Comparison of ENCODE assay signal across 7 mouse cellular contexts in the genomic region with DNA sequence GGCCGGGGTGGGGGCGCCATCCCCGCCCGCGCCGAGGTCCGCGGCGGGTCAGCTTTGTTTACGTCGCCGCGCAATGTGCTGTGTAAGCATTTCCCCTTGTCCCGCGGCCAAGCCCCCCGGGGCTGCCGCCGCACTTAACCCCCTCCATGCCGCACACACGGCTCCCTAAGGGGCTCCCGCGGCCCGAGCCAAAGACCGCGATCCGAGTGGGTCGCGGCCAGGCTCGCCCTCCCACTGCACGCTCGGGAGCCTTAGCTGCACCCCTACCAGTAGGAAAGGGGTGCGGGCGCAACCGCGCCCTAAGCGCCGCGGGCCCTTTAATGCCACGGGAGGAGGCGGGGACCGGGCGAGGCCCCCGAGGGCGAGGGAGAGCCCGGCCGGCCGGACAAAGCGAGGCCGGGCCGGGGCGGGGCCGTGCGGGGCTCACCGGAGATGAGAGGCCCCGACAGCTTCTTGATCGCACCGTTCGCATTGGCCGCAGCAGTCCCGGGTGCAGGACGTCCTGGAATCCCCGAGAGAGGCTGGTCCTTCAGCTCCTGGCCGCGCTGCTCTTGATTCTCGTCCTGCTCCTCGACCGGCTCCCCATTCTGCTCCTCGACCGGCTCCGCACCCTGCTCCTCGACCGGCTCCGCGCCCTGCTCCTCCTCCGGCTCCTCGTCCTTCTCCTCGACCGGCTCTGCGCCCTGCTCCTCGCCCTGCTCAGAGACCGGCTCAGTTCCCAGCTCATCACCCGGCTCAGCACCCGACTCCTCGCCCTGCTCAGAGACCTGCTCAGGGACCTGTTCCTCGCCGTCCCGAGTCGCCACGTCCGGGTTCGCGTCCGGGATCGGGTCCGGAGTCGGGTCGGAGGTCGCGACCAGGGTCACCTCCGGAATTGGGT. TPM values are rescaled to one million over a fixed set of nuclear protein-coding genes. Genes with fewer than 3 reads are reported as not detected.
A peak's percentile ranks its signal among the peaks of the same experiment; 100 is the strongest.
DNase-seq lines count a peak whose midpoint lies in the region; ATAC-seq and TF ChIP-seq lines count a peak whose summit lies in the region.

No protein-coding gene starts in this region.

- ATAC-seq in hindbrain, postnatal 0 days = peak; percentile 12; the same call in 1 of the 2 replicates
- ATAC-seq in lung, postnatal 0 days = peak; percentile 42

- H3K9me3 ChIP-seq in ES-E14 (ENCODE audit: control insufficient read depth, insufficient read depth, low read depth, low read length) = no peaks in the 10 kb centered on the region
- H3K9me3 ChIP-seq in hindbrain, postnatal 0 days (ENCODE audit: low read length) = peaks cover 6% of the 10 kb centered on the region; the same call in 1 of the 2 replicates
- H3K9me3 ChIP-seq in lung, postnatal 0 days (ENCODE audit: low read length) = no peaks in the 10 kb centered on the region; the same call in 1 of the 2 replicates

- H3K27me3 ChIP-seq in hindbrain, postnatal 0 days (ENCODE audit: insufficient read depth, low read length) = no peaks in the 10 kb centered on the region
- H3K27me3 ChIP-seq in lung, postnatal 0 days (replicated peaks; ENCODE audit: insufficient read depth, low read length) = no peaks in the 10 kb centered on the region

- no peak overlapping the region for H3K27ac ChIP-seq in ES-E14 (ENCODE audit: insufficient read depth, low read depth, low read length, poor library complexity, severe bottlenecking)
- no peak overlapping the region for H3K27ac ChIP-seq in hindbrain, postnatal 0 days
- H3K27ac ChIP-seq in lung, postnatal 0 days (ENCODE audit: low read length) = peak overlapping the region; percentile 54

- peak overlapping the region; percentile 44 to 45; a peak in 3 of 4 replicates for H3K4me3 ChIP-seq in ES-E14 (ENCODE audit: insufficient read depth in 1 of 2, low read depth in 1 of 2, low read length in 2 of 2, poor library complexity in 1 of 2, severe bottlenecking in 1 of 2)
- peak overlapping the region; percentile 43 for H3K4me3 ChIP-seq in hindbrain, postnatal 0 days (ENCODE audit: low read length)
- peak overlapping the region; percentile 60 for H3K4me3 ChIP-seq in lung, postnatal 0 days (ENCODE audit: low read depth, low read length)

- 36% methylated on average over 85 of the region's 100 CpGs for WGBS in hindbrain, postnatal 0 days
- 25% methylated on average over 73 of the region's 100 CpGs for WGBS in lung, postnatal 0 days

- intact Hi-C loops in left cerebral cortex, postnatal 25 days (cut with DNase I) = no loop called here

- no peak for TF ChIP-seq EP300 in lung, postnatal 0 days (IDR thresholded peaks at IDR 0.05)

- no peak for DNase-seq in ES-E14 (ENCODE audit: low read depth, low spot score)
- DNase-seq in adrenal gland, adult 2 months = peak; percentile 71
- peak; percentile 64 for DNase-seq in gastrocnemius, postnatal 10 days
- DNase-seq in hindbrain, postnatal 0 days (ENCODE audit: low spot score) = no peak
- DNase-seq in lung, postnatal 0 days (ENCODE audit: low spot score) = peak; percentile 78
- peak; percentile 33 for DNase-seq in urinary bladder, postnatal 25 days (ENCODE audit: low spot score)
- DNase-seq in left cerebral cortex, postnatal 25 days (ENCODE audit: low spot score in 2 of 2) = no peak

- in situ Hi-C loops in ES-E14 (cut with MboI; ENCODE audit: low sequenced_read_pairs in 2 of 2, unreplicated experiment in 2 of 2) = no loop called here

- peak overlapping the region; percentile 62 for H3K4me2 ChIP-seq in hindbrain, postnatal 0 days (ENCODE audit: low read depth, low read length)
- peak overlapping the region; percentile 67 for H3K4me2 ChIP-seq in lung, postnatal 0 days (replicated peaks; ENCODE audit: low read depth, low read length)

- H3K9ac ChIP-seq in ES-E14 (ENCODE audit: insufficient read depth, low read depth, low read length, poor library complexity, severe bottlenecking) = peak overlapping the region; percentile 46
- peak overlapping the region; percentile 41 for H3K9ac ChIP-seq in hindbrain, postnatal 0 days (replicated peaks; ENCODE audit: low read length)
- peak overlapping the region; percentile 36 for H3K9ac ChIP-seq in lung, postnatal 0 days (replicated peaks; ENCODE audit: low read depth)

- H3K36me3 ChIP-seq in ES-E14 (ENCODE audit: control insufficient read depth, insufficient read depth, low read length, poor library complexity, severe bottlenecking) = no peaks in the 10 kb centered on the region
- no peaks in the 10 kb centered on the region for H3K36me3 ChIP-seq in hindbrain, postnatal 0 days (ENCODE audit: insufficient read depth, low read length)
- H3K36me3 ChIP-seq in lung, postnatal 0 days (ENCODE audit: insufficient read depth, low read length) = no peaks in the 10 kb centered on the region

- TF ChIP-seq CTCF in hindbrain, postnatal 0 days (IDR thresholded peaks at IDR 0.05; ENCODE audit: low read depth) = no peak
- no peak for TF ChIP-seq CTCF in lung, postnatal 0 days (IDR thresholded peaks at IDR 0.05)

- H3K4me1 ChIP-seq in ES-E14 (ENCODE audit: control insufficient read depth in 2 of 2, insufficient read depth in 2 of 2, low read length in 2 of 2, poor library complexity in 1 of 2) = peaks cover 0 to 11% of the 10 kb centered on the region in 2 experiments; a peak in 2 of 4 replicates
- no peaks in the 10 kb centered on the region for H3K4me1 ChIP-seq in hindbrain, postnatal 0 days (ENCODE audit: insufficient read depth, low read length)
- H3K4me1 ChIP-seq in lung, postnatal 0 days (ENCODE audit: insufficient read depth, low read depth, low read length) = no peaks in the 10 kb centered on the region

TF ChIP-seq in ES-E14, 5 proteins besides CTCF, POLR2A, EP300 and RAD21:
- no peak for TF ChIP-seq HCFC1 (IDR thresholded peaks at IDR 0.05; ENCODE audit: borderline replicate concordance, insufficient read depth, low read length)
- TF ChIP-seq MAFK (IDR thresholded peaks at IDR 0.05; ENCODE audit: insufficient read depth, low read depth, low read length) = peak; percentile 80
TF ChIP-seq in ES-E14: peak in this region for 1.

RNA-seq across cellular contexts. Expression of gene Cdkn1c, which starts 1.3 kb away (rescaled TPM):
- 57.9 and 85.6 TPM in 2 replicates for total RNA-seq in ES-E14 (2012; rRNA removed)
- 100 to 1,000 TPM; 239 to 672 TPM for total RNA-seq in adrenal gland, adult 2 months (2021)
- polyA plus RNA-seq in adrenal gland, adult 2 months (2012; rRNA removed) = 469 and 597 TPM in 2 replicates
- total RNA-seq in gastrocnemius, postnatal 10 days (2021) = 100 to 1,000 TPM; 954 to 996 TPM
- total RNA-seq in hindbrain, postnatal 0 days (2014; rRNA removed) = 127 and 139 TPM in 2 replicates
- 144 and 150 TPM in 2 replicates for polyA plus RNA-seq in hindbrain, postnatal 0 days (2015; fragmentation: Nextera tagmentation; extraction: Ambion mirVana)
- polyA plus RNA-seq in lung, postnatal 0 days (2015; fragmentation: Nextera tagmentation; extraction: Ambion mirVana) = 207 and 220 TPM in 2 replicates
- total RNA-seq in left cerebral cortex, postnatal 25 days (2021) = 10 to 100 TPM; 10.7 to 11.4 TPM

RNA-seq across cellular contexts. Expression of gene Slc22a18, which starts 14.0 kb away (rescaled TPM):
- total RNA-seq in ES-E14 (2012; rRNA removed) = 1.5 and 4.6 TPM in 2 replicates
- 1 to 10 TPM; 1.5 to 4.1 TPM for total RNA-seq in adrenal gland, adult 2 months (2021)
- 13.3 and 17.5 TPM in 2 replicates for polyA plus RNA-seq in adrenal gland, adult 2 months (2012; rRNA removed)
- total RNA-seq in gastrocnemius, postnatal 10 days (2021) = under 1 TPM; 0.35 to 0.54 TPM
- total RNA-seq in hindbrain, postnatal 0 days (2014; rRNA removed) = 0.58 and 1.8 TPM in 2 replicates
- 0.90 and 1.2 TPM in 2 replicates for polyA plus RNA-seq in hindbrain, postnatal 0 days (2015; fragmentation: Nextera tagmentation; extraction: Ambion mirVana)
- polyA plus RNA-seq in lung, postnatal 0 days (2015; fragmentation: Nextera tagmentation; extraction: Ambion mirVana) = 4.4 and 5.2 TPM in 2 replicates
- total RNA-seq in left cerebral cortex, postnatal 25 days (2021) = under 1 TPM in 1 of 2 experiments, not detected in 1; 0.78 TPM

RNA-seq across cellular contexts. Expression of gene Phlda2, which starts 43.4 kb away (rescaled TPM):
- 113 and 272 TPM in 2 replicates for total RNA-seq in ES-E14 (2012; rRNA removed)
- under 1 TPM; 0.40 to 0.55 TPM for total RNA-seq in adrenal gland, adult 2 months (2021)
- polyA plus RNA-seq in adrenal gland, adult 2 months (2012; rRNA removed) = 3.5 and 4.2 TPM in 2 replicates
- total RNA-seq in gastrocnemius, postnatal 10 days (2021) = not detected
- 0.52 TPM in 1 of 2 replicates, not detected in the other for total RNA-seq in hindbrain, postnatal 0 days (2014; rRNA removed)
- 0.66 and 0.73 TPM in 2 replicates for polyA plus RNA-seq in hindbrain, postnatal 0 days (2015; fragmentation: Nextera tagmentation; extraction: Ambion mirVana)
- 3.2 and 5.4 TPM in 2 replicates for polyA plus RNA-seq in lung, postnatal 0 days (2015; fragmentation: Nextera tagmentation; extraction: Ambion mirVana)
- total RNA-seq in left cerebral cortex, postnatal 25 days (2021) = not detected

Comparison
In these comparisons a context has a peak if more than half of its experiments do, and no peak if none do; other contexts are left out.
1. DNase-seq: peak in adrenal gland, adult 2 months (single experiment), gastrocnemius, postnatal 10 days (single experiment), lung, postnatal 0 days (single experiment) and urinary bladder, postnatal 25 days (single experiment); none in ES-E14 (single experiment), hindbrain, postnatal 0 days (single experiment) and left cerebral cortex, postnatal 25 days (0 of 2).
2. RNA of gene Phlda2, which starts 43.4 kb away (total RNA-seq): 113 to 272 TPM in ES-E14; 0.40 to 0.55 TPM in adrenal gland, adult 2 months, 0.52 TPM in hindbrain, postnatal 0 days, not detected in left cerebral cortex, postnatal 25 days and not detected in gastrocnemius, postnatal 10 days; every median in the first group is over 10 times any median in the second.
3. Peak in every context shown above with its lines, with median percentiles within 50 percentile points of each other: H3K4me3 ChIP-seq and H3K9ac ChIP-seq.